Mouse (Mus musculus) liver, embryonic 11.5 days (tissue): Measurements from ENCODE around the gene Rap1gap. TPM values are rescaled to one million over a fixed set of nuclear protein-coding genes. Genes with fewer than 3 reads are reported as not detected.

Experiments
- polyA plus RNA-seq: library from polyadenylated mRNA; unstranded; fragments of >200 nt; fragmentation: Nextera tagmentation; extraction: Ambion mirVana; gene quantifications from 2 replicates; pipeline ENCODE4 v1.2.1, GENCODE M21; 2014

The Rap1gap gene
- polyA plus RNA-seq, 1 experiment from 2014 or later, result 4.1 TPM

Other genes with a start within 250 kb of the Rap1gap start
- not detected in 2 replicates for gene Cela3b, start 234.2 kb upstream of the Rap1gap start, polyA plus RNA-seq
- gene 1700013G24Rik, start 211.4 kb upstream of the Rap1gap start, polyA plus RNA-seq, result not detected in 2 replicates
- gene Hspg2, start 196.0 kb upstream of the Rap1gap start, polyA plus RNA-seq, result 19.9 and 20.8 TPM in 2 replicates
- gene Ldlrad2, start 90.2 kb upstream of the Rap1gap start, polyA plus RNA-seq, result not detected in 2 replicates
- 65.7 and 70.3 TPM in 2 replicates for gene Usp48, start 71.0 kb upstream of the Rap1gap start, polyA plus RNA-seq
- gene Alpl, start 131.7 kb downstream of the Rap1gap start, polyA plus RNA-seq, result 5.7 and 6.1 TPM in 2 replicates
- gene Ece1, start 197.5 kb downstream of the Rap1gap start, polyA plus RNA-seq, result 51.9 and 61.4 TPM in 2 replicates